Mouse (Mus musculus): ENCODE measurements around the gene Tgfa. TPM values are rescaled to one million over a fixed set of nuclear protein-coding genes. Genes with fewer than 3 reads are reported as not detected.

The Tgfa gene
- polyA plus RNA-seq, 1 experiment from 2014 or later: not detected

- WGBS (ENCODE audit: missing documents): 92% methylated on average over 5 of the region's 5 CpGs
- Histone ChIP-seq H3K27ac (no peak overlapping the region), H3K79me2 (ENCODE audit: inconsistent target) (no peaks in the 10 kb centered on the region), H3K36me3 (ENCODE audit: inconsistent target) (no peaks in the 10 kb centered on the region), H3K4me3 (ENCODE audit: inconsistent target) (no peak overlapping the region)
Observed at GRCm38 (mm10) chr6:86176236-86176635, 18.8 kb upstream of the Tgfa start.

GRCm38 (mm10) chr6:86176721-86177120 is 18.3 kb upstream of the Tgfa start:
- Histone ChIP-seq H3K4me3 (ENCODE audit: inconsistent target) (no peak overlapping the region), H3K27ac (no peak overlapping the region), H3K79me2 (ENCODE audit: inconsistent target) (no peaks in the 10 kb centered on the region), H3K36me3 (ENCODE audit: inconsistent target) (no peaks in the 10 kb centered on the region)
- 87% methylated on average over 6 of the region's 6 CpGs for WGBS (ENCODE audit: missing documents)

DNA sequence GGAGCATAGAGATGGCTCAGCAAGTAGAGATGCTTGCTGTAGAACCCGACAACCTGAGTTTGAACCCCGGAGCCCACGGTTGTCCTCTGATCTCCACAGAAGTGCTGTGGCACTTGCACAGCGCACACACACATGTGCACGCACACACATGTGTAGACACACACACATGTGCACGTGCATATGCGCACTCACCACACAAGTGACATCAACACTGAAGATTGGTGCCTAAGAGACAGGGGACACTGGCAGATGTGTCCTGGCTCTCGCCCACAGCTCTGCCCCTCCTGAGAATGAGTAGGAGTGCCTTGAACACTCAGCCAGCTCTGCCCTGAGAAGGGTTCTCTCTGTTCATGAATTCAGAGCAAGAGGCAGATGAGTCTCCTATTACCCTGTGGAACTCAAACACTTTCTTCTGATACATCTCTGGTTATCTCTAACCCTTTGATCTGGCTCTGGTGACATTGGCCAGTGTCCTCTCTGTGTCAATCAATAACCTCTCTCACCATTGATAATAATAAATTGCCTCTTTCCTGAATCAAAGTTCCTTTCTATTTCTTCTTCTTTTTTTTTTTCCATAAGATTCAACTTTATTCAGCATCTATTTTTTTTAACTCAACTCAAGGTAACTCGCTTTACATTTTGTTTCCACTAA is 17.6 kb upstream of the Tgfa start:
- no peak overlapping the region for H3K4me3 ChIP-seq (ENCODE audit: inconsistent target)
- WGBS (ENCODE audit: missing documents): 96% methylated on average over 9 of the region's 9 CpGs
- H3K27ac ChIP-seq: no peak overlapping the region
- H3K79me2 ChIP-seq (ENCODE audit: inconsistent target): no peaks in the 10 kb centered on the region
- no peaks in the 10 kb centered on the region for H3K36me3 ChIP-seq (ENCODE audit: inconsistent target)

DNA sequence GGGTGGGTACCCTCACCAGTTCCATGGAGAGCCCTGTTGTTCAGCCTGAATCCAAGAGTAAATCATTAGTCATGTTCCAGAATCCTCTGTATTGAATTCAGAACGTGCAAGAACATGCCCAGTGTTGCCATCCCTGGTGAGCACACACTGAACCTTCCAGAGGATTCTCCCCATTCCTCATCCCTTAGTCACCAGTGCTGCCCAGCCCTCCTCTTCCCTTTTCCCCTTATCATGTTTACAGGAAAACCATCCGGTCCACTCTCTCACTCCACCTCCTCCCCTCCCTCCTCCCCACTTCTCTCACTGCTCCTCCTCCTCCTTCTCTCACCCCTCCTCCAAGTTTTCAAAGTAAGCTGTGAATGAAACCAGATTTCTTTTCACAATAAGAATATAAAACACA is 14.4 kb upstream of the Tgfa start:
- no peaks in the 10 kb centered on the region for H3K79me2 ChIP-seq (ENCODE audit: inconsistent target)
- WGBS (ENCODE audit: missing documents): 27% methylated on average over 2 of the region's 2 CpGs
- H3K4me3 ChIP-seq (ENCODE audit: inconsistent target): no peak overlapping the region
- H3K27ac ChIP-seq: no peak overlapping the region
- H3K36me3 ChIP-seq (ENCODE audit: inconsistent target): no peaks in the 10 kb centered on the region

GRCm38 (mm10) chr6:86182016-86182415 is 13.0 kb upstream of the Tgfa start:
- no peak overlapping the region for H3K27ac ChIP-seq
- H3K79me2 ChIP-seq (ENCODE audit: inconsistent target): no peaks in the 10 kb centered on the region
- no peaks in the 10 kb centered on the region for H3K36me3 ChIP-seq (ENCODE audit: inconsistent target)
- 87% methylated on average over 9 of the region's 9 CpGs for WGBS (ENCODE audit: missing documents)
- no peak overlapping the region for H3K4me3 ChIP-seq (ENCODE audit: inconsistent target)

- Histone ChIP-seq H3K4me3 (ENCODE audit: inconsistent target) (no peak overlapping the region), H3K79me2 (ENCODE audit: inconsistent target) (no peaks in the 10 kb centered on the region), H3K27ac (no peak overlapping the region), H3K36me3 (ENCODE audit: inconsistent target) (no peaks in the 10 kb centered on the region)
- 89% methylated on average over 5 of the region's 5 CpGs for WGBS (ENCODE audit: missing documents)
Observed at GRCm38 (mm10) chr6:86182626-86183025, 12.4 kb upstream of the Tgfa start.

- no peaks in the 10 kb centered on the region for H3K79me2 ChIP-seq (ENCODE audit: inconsistent target)
- no peaks in the 10 kb centered on the region for H3K36me3 ChIP-seq (ENCODE audit: inconsistent target)
- WGBS (ENCODE audit: missing documents): 74% methylated on average over 14 of the region's 14 CpGs
- no peak overlapping the region for H3K27ac ChIP-seq
- H3K4me3 ChIP-seq (ENCODE audit: inconsistent target): no peak overlapping the region
Observed at GRCm38 (mm10) chr6:86186106-86186955, 8.7 kb upstream of the Tgfa start.

DNA sequence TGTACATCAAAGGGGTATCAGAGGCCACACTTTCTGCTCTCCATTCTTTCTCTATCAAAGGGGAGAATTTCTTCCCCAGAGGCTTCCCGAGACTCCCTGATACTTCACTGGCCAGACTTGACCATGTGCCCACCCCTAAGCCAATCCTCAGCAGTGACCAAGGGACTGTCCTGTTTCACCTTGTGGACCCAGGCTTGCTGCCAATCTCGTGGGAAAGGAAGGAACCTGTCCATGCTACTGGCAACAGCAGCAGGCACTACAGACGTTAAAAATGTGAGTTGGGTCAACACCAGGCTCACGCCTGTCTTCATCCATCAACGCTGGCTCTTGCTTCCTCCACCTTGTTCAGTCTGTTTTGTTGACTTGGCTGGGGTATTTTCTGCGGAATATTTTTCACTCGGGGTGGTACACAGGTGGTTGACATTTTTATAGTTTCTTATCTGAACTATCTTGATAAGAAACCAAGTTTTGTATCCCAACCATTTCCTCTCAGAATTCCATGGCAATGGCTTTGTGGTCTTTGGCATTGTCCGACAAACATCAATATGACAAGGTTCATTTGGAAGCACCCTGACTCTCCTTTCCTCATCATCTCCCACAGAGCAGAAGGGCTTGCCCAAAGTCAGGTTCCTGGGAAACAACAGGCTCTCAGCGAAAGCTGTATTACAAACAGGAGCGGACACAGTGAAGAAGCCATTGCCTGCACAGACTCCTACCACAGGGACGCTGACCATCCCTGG is 6.1 kb upstream of the Tgfa start:
- Histone ChIP-seq H3K79me2 (ENCODE audit: inconsistent target) (no peaks in the 10 kb centered on the region), H3K27ac (no peak overlapping the region), H3K4me3 (ENCODE audit: inconsistent target) (no peak overlapping the region), H3K36me3 (ENCODE audit: inconsistent target) (no peaks in the 10 kb centered on the region)
- WGBS (ENCODE audit: missing documents): 61% methylated on average over 11 of the region's 11 CpGs

- no peak overlapping the region for H3K27ac ChIP-seq
- 94% methylated on average over 3 of the region's 3 CpGs for WGBS (ENCODE audit: missing documents)
- H3K4me3 ChIP-seq (ENCODE audit: inconsistent target): no peak overlapping the region
- H3K79me2 ChIP-seq (ENCODE audit: inconsistent target): no peaks in the 10 kb centered on the region
- no peaks in the 10 kb centered on the region for H3K36me3 ChIP-seq (ENCODE audit: inconsistent target)
Observed at GRCm38 (mm10) chr6:86190622-86191021, 4.4 kb upstream of the Tgfa start.

DNA sequence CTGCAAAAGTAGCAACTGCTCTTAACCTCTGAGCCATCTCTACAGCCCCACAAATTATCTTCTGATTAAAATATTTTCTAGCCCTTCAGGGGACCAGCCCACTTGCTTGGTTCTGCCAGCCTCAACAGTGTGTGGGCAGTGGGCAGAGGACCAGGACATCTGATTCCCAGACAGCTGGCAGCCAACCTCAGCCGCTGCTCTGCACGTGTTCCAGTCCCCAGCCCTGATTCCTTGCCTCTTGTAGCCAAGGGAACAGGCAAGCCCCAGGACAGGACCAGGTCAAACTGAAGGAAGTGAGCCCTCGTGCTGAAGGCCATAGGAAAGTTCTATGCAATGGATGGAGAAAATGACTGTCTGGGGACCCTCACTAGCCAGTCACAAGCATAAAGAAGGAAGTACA is 2.0 kb upstream of the Tgfa start:
- H3K4me3 ChIP-seq (ENCODE audit: inconsistent target): no peak overlapping the region
- H3K27ac ChIP-seq: no peak overlapping the region
- H3K79me2 ChIP-seq (ENCODE audit: inconsistent target): no peaks in the 10 kb centered on the region
- WGBS (ENCODE audit: missing documents): 64% methylated on average over 3 of the region's 3 CpGs
- H3K36me3 ChIP-seq (ENCODE audit: inconsistent target): no peaks in the 10 kb centered on the region

GRCm38 (mm10) chr6:86193879-86194278 is 1.1 kb upstream of the Tgfa start:
- Histone ChIP-seq H3K27ac (no peak overlapping the region), H3K36me3 (ENCODE audit: inconsistent target) (no peaks in the 10 kb centered on the region), H3K4me3 (ENCODE audit: inconsistent target) (no peak overlapping the region), H3K79me2 (ENCODE audit: inconsistent target) (no peaks in the 10 kb centered on the region)
- 50% methylated on average over 5 of the region's 5 CpGs for WGBS (ENCODE audit: missing documents)

GRCm38 (mm10) chr6:86196034-86196433 is 1.0 kb downstream of the Tgfa start:
- WGBS (ENCODE audit: missing documents): 11% methylated on average over 14 of the region's 14 CpGs
- H3K4me3 ChIP-seq (ENCODE audit: inconsistent target): no peak overlapping the region
- H3K27ac ChIP-seq: no peak overlapping the region
- H3K36me3 ChIP-seq (ENCODE audit: inconsistent target): no peaks in the 10 kb centered on the region
- H3K79me2 ChIP-seq (ENCODE audit: inconsistent target): no peaks in the 10 kb centered on the region

DNA sequence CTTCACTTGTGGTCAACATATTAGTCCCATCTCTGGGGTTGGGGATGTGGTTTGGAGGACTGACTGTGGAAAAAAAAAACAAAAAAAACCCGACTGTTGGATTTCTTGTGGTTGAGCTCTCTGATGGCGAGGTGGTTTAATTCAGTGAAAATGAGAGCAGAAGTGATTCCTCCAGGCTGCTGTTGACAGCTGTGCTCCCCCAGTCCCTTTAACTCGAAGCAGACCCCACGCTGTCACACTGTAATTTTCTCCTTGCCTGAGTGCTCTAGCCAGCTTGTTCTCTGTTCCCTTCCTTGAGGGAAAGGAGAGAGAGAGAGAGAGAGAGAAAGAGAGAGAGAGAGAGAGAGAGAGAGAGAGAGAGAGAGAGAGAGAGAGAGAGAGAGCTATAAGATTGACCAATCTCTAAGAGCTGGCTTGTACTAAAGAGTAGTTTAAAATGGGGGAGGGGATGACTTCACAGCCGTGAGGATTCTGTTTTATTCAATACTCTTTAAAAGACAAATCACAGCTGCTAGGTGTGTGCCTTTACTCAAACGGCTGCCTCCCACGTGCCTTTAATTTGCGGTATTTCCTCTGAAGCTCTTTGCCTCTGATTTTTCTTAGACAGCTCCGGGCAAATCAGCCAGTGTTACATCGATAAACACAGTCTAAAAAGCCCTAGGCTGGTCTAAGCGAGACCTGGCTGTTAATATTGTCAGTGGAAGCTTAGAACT is 2.3 kb downstream of the Tgfa start:
- no peaks in the 10 kb centered on the region for H3K79me2 ChIP-seq (ENCODE audit: inconsistent target)
- H3K27ac ChIP-seq: no peak overlapping the region
- no peaks in the 10 kb centered on the region for H3K36me3 ChIP-seq (ENCODE audit: inconsistent target)
- 30% methylated on average over 11 of the region's 11 CpGs for WGBS (ENCODE audit: missing documents)
- no peak overlapping the region for H3K4me3 ChIP-seq (ENCODE audit: inconsistent target)

GRCm38 (mm10) chr6:86200934-86201333 is 5.9 kb downstream of the Tgfa start:
- no peaks in the 10 kb centered on the region for H3K36me3 ChIP-seq (ENCODE audit: inconsistent target)
- H3K4me3 ChIP-seq (ENCODE audit: inconsistent target): no peak overlapping the region
- 81% methylated on average over 5 of the region's 5 CpGs for WGBS (ENCODE audit: missing documents)
- no peak overlapping the region for H3K27ac ChIP-seq
- H3K79me2 ChIP-seq (ENCODE audit: inconsistent target): no peaks in the 10 kb centered on the region
